Mouse (Mus musculus) erythroblast, embryonic 14.5 days (primary cell): ENCODE measurements around the gene 0610037L13Rik.

Experiments
- GATA1 ChIP-seq: IDR thresholded peaks from 2 replicates; pipeline ENCODE4 v1.6.1; 2012; ENCODE audit warnings: low read length, inconsistent platforms, mixed read lengths
- TAL1 ChIP-seq: IDR thresholded peaks from 3 replicates; pipeline ENCODE4 v1.6.1; 2012; ENCODE audit warnings: low read length, inconsistent platforms, mixed read lengths

DNA sequence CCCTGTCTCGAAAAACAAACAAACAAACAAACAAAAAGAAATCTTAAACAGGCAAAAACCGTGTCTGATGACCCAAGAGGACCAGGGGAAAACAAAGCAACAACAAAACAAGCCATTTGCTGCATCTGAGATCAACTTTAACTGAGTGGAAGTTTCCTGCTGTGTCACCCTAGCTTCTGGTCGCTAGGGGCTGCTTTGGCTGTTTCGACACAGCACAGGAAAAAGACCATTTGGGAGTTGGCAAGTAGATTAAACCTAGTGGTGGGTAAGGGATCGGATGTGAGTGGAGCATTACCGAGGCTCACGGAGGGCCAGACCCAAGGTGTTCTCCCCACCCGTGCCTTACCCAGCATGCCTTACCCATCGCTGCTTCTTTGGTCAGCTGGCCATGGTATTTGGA lies 16.9 kb downstream of the 0610037L13Rik start:
- TF ChIP-seq GATA1 (no peak), TAL1 (no peak)
